Mouse (Mus musculus) hindbrain, postnatal 0 days (tissue): ENCODE measurements at regions not wholly inside any gene's neighbourhood (a gene's known extent, or its start where the extent isn't known, plus 50 kb on each side); places are given as distances from the start of the nearest gene placed in this dataset.
A peak's percentile ranks its signal among the peaks of the same experiment; 100 is the strongest.

Source experiments
- ATAC-seq: fragments of 200-750 bp; cut with Nextera tagmentation; 2 replicates; pipeline ENCODE4 v1.8.0; 2017; ENCODE audit warnings: mild to moderate bottlenecking, moderate TSS enrichment, moderate library complexity
- DNase-seq: peaks from one replicate; pipeline ENCODE4 v3.0.0-alpha.2; 2015; ENCODE audit warnings: low spot score
- H3K27ac ChIP-seq: fragments of 300-500 bp; sonication (generic); 2 replicates; pipeline ENCODE4 v1.5.1; 2014; ENCODE audit warnings: mild to moderate bottlenecking
- H3K27me3 ChIP-seq: fragments of 300-500 bp; sonication (generic); 2 replicates; pipeline ENCODE4 v1.6.1; 2014; ENCODE audit warnings: low read length, mixed read lengths; ENCODE audit not compliant: insufficient read depth
- H3K36me3 ChIP-seq: fragments of 300-500 bp; sonication (generic); 2 replicates; pipeline ENCODE4 v1.6.1; 2014; ENCODE audit warnings: low read length, mixed read lengths; ENCODE audit not compliant: insufficient read depth
- H3K4me1 ChIP-seq: fragments of 300-500 bp; sonication (generic); 2 replicates; pipeline ENCODE4 v1.6.1; 2014; ENCODE audit warnings: antibody characterized with exemption, low read length, mixed read lengths; ENCODE audit not compliant: insufficient read depth
- H3K4me2 ChIP-seq: fragments of 300-500 bp; sonication (generic); 2 replicates; pipeline ENCODE4 v1.6.1; 2014; ENCODE audit warnings: low read depth, mild to moderate bottlenecking, low read length, moderate library complexity, mixed read lengths
- H3K4me3 ChIP-seq: fragments of 300-500 bp; sonication (generic); 2 replicates; pipeline ENCODE4 v1.5.1; 2014; ENCODE audit warnings: low read length
- H3K9ac ChIP-seq: fragments of 300-500 bp; sonication (generic); replicated peaks from 2 replicates; pipeline ENCODE4 v1.6.1; 2014; ENCODE audit warnings: mild to moderate bottlenecking, low read length, moderate library complexity, mixed read lengths
- H3K9me3 ChIP-seq: fragments of 300-500 bp; sonication (generic); 2 replicates; pipeline ENCODE4 v1.6.1; 2016; ENCODE audit warnings: low read length, mixed read lengths
- CTCF ChIP-seq: IDR thresholded peaks from 2 replicates; pipeline ENCODE4 v1.5.1; 2016; ENCODE audit warnings: antibody characterized with exemption, control low read depth, low read depth
- WGBS: fragments of 180-500 bp; shearing (Covaris S2); extraction: QIAGEN DNeasy Blood & Tissue Kit; methylation state at CpG from one replicate; pipeline ENCODE4 v1.1.7; 2014; 5-methylcytosine and 5-hydroxymethylcytosine counted together

GRCm38 (mm10) chr15:6034156-6034555, 265.4 kb upstream of the Dab2 start:
- H3K4me3 ChIP-seq: no peak overlapping the region
- no peaks in the 10 kb centered on the region for H3K9me3 ChIP-seq
- H3K27ac ChIP-seq: no peak overlapping the region
- H3K36me3 ChIP-seq: no peaks in the 10 kb centered on the region
- no peak overlapping the region for H3K4me2 ChIP-seq
- no peaks in the 10 kb centered on the region for H3K27me3 ChIP-seq
- DNase-seq: no peak
- H3K9ac ChIP-seq: no peak overlapping the region
- TF ChIP-seq CTCF: no peak
- H3K4me1 ChIP-seq: no peaks in the 10 kb centered on the region
- 96% methylated on average over 4 of the region's 4 CpGs for WGBS
- no peak for ATAC-seq

- Histone ChIP-seq H3K27me3 (no peaks in the 10 kb centered on the region), H3K4me1 (no peaks in the 10 kb centered on the region), H3K4me2 (no peak overlapping the region), H3K36me3 (no peaks in the 10 kb centered on the region), H3K27ac (no peak overlapping the region), H3K4me3 (no peak overlapping the region), H3K9ac (no peak overlapping the region), H3K9me3 (no peaks in the 10 kb centered on the region)
- ATAC-seq: no peak
- no peak for DNase-seq
- no peak for TF ChIP-seq CTCF
- WGBS: 59% methylated on average over 10 of the region's 10 CpGs
These were observed 254.9 kb upstream of the Dab2 start for GRCm38 (mm10) chr15:6044511-6045256.

- Histone ChIP-seq H3K4me2 (no peak overlapping the region), H3K9ac (no peak overlapping the region), H3K9me3 (no peaks in the 10 kb centered on the region), H3K4me3 (no peak overlapping the region), H3K27me3 (no peaks in the 10 kb centered on the region), H3K4me1 (no peaks in the 10 kb centered on the region), H3K36me3 (no peaks in the 10 kb centered on the region), H3K27ac (no peak overlapping the region)
- WGBS: 76% methylated on average over 3 of the region's 3 CpGs
- ATAC-seq (no peak), DNase-seq (no peak)
- no peak for TF ChIP-seq CTCF
These were observed 243.9 kb upstream of the Dab2 start for GRCm38 (mm10) chr15:6055703-6056102.

GRCm38 (mm10) chr15:6056887-6057626, 242.5 kb upstream of the Dab2 start:
- H3K9me3 ChIP-seq: no peaks in the 10 kb centered on the region
- DNase-seq (peak; percentile 3), ATAC-seq (no peak)
- no peaks in the 10 kb centered on the region for H3K36me3 ChIP-seq
- TF ChIP-seq CTCF: no peak
- 58% methylated on average over 11 of the region's 11 CpGs for WGBS
- no peaks in the 10 kb centered on the region for H3K4me1 ChIP-seq
- H3K9ac ChIP-seq: no peak overlapping the region
- no peak overlapping the region for H3K4me3 ChIP-seq
- H3K27me3 ChIP-seq: no peaks in the 10 kb centered on the region
- no peak overlapping the region for H3K4me2 ChIP-seq
- no peak overlapping the region for H3K27ac ChIP-seq

- Histone ChIP-seq H3K27ac (no peak overlapping the region), H3K4me2 (no peak overlapping the region), H3K4me3 (no peak overlapping the region), H3K9me3 (no peaks in the 10 kb centered on the region), H3K4me1 (no peaks in the 10 kb centered on the region), H3K9ac (no peak overlapping the region), H3K27me3 (no peaks in the 10 kb centered on the region), H3K36me3 (no peaks in the 10 kb centered on the region)
- no peak for DNase-seq
- no peak for TF ChIP-seq CTCF
- no peak for ATAC-seq
- WGBS: 85% methylated on average over 2 of the region's 2 CpGs
These were observed 240.2 kb upstream of the Dab2 start for GRCm38 (mm10) chr15:6059361-6059760.

- Histone ChIP-seq H3K4me1 (no peaks in the 10 kb centered on the region), H3K27me3 (no peaks in the 10 kb centered on the region), H3K9ac (no peak overlapping the region), H3K9me3 (no peaks in the 10 kb centered on the region), H3K27ac (no peak overlapping the region), H3K4me3 (no peak overlapping the region), H3K36me3 (no peaks in the 10 kb centered on the region), H3K4me2 (no peak overlapping the region)
- 91% methylated on average over 5 of the region's 5 CpGs for WGBS
- no peak for ATAC-seq
- no peak for TF ChIP-seq CTCF
- no peak for DNase-seq
These were observed 239.8 kb upstream of the Dab2 start for GRCm38 (mm10) chr15:6059790-6060189.

GRCm38 (mm10) chr15:6060649-6061048, 238.9 kb upstream of the Dab2 start:
- Histone ChIP-seq H3K27ac (no peak overlapping the region), H3K9ac (no peak overlapping the region), H3K4me2 (no peak overlapping the region), H3K27me3 (no peaks in the 10 kb centered on the region), H3K4me1 (no peaks in the 10 kb centered on the region), H3K36me3 (no peaks in the 10 kb centered on the region), H3K4me3 (no peak overlapping the region), H3K9me3 (no peaks in the 10 kb centered on the region)
- ATAC-seq (no peak), DNase-seq (no peak)
- 94% methylated on average over 1 of the region's 1 CpGs for WGBS
- TF ChIP-seq CTCF: no peak
